Mouse (Mus musculus): ENCODE data around the gene D630045J12Rik.

D630045J12Rik gene

DNA sequence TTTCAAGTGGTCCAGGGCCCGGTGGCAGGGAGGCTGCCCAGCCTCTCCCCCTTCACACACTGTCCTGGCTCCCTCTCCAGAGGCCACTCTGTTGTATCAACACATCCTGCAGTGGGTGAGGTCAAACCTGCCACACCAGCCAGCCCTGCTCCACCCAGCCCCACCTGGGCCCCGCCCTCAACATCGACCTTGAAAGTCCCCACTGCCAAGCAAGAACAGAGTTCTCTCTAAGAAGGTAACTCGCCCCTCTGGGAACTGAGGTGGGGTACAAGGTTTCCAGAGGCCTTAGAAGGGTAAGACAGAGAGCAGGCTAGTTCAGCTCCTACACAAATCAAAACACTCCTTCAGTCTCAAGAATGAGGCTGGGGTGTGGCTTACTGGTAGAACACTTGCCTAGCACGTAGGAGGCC, 156.8 kb downstream of the D630045J12Rik start:
- DNase-seq (ENCODE audit: low read depth) = no peak

DNA sequence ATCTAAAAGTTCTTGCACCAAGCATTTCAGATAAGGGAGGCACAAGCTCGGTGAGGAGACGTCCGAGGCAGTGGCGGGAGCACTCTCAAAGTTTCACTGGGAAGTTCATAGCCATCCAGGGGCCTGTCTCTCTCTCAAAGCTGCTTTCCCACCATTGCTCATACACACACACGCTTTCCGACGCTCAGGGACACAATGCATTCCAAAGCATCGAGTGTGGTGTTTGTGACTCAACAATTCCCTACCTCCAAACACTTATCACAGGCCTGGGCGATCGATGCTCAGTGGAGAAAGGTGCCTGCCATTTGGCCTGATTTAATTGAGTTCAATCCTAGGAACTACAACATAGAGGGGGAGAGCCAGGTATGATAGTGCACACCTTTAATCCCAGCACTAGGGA, 159.1 kb downstream of the D630045J12Rik start:
- no peak for DNase-seq (ENCODE audit: low read depth)

- DNase-seq (ENCODE audit: low read depth) = no peak
Measured at GRCm38 (mm10) chr6:38092539-38092938, 161.3 kb downstream of the D630045J12Rik start.

- no peak for DNase-seq (ENCODE audit: low read depth)
Measured at GRCm38 (mm10) chr6:38087242-38088026, 166.4 kb downstream of the D630045J12Rik start.

- no peak for DNase-seq (ENCODE audit: low read depth)
Measured at GRCm38 (mm10) chr6:38083204-38083603, 170.6 kb downstream of the D630045J12Rik start.

- DNase-seq (ENCODE audit: low read depth) = no peak
Measured at GRCm38 (mm10) chr6:38081727-38082341, 172.0 kb downstream of the D630045J12Rik start.

DNA sequence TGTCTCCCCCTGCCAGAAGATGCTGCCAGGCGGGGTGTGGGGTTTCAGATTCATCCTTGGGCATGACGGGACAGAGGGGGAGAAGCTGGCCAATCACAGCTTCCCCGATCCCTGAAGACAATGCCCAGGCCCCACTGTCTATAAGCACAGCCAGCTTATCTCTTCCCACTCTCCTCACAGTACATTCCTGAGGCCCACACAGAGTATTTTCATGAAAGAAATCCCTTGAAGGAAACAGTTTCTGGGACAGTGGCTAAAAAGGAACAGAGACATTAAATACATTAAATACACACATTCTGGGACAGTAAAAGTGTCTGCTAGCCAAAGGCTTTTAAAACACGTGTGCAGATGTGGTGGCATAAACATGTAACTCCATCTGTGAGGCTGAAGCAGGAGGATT, 173.4 kb downstream of the D630045J12Rik start:
- DNase-seq (ENCODE audit: low read depth) = no peak

DNA sequence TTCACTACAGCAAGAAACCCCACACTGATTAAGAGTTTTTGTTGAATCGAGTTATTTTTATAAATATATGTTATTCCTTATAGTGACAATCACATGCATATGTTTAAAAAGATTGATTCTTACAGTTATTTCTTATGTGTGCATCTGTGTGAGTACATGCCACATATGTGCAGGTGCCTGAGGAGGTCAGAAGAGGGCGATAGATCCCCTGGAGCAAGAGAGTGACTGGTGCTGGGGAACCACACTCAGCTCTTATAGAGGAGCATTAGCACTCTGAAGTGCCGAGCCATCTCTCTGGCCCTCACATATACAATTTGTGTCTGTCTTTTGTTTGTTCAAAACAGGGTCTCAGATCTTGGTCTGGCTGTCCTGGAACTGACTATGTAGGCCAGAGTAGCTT, 180.2 kb downstream of the D630045J12Rik start:
- no peak for DNase-seq (ENCODE audit: low read depth)
